ENCODE assay signal across 8 mouse cellular contexts in the genomic region with DNA sequence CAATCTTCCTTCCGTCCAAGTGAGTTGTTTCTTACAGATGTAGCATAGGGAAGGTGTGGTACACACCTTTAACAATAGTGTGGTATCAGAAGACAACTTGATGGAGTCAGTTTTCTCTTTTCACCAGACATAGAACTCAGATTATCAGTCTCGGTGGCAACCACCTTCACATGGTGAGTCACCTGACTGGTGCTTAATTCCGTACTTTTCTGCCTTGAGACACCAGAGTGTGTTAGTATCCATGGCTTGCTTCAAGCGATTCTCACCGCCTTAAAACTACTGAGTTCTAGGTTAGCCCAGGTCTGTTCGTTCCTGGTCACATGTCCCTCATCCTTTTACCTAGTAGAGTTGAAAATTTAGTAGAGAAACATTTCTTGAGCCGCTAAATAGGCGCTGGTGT. TPM values are rescaled to one million over a fixed set of nuclear protein-coding genes. Genes with fewer than 3 reads are reported as not detected.
A peak's percentile ranks its signal among the peaks of the same experiment; 100 is the strongest.
DNase-seq lines count a peak whose midpoint lies in the region; ATAC-seq and TF ChIP-seq lines count a peak whose summit lies in the region.

No protein-coding gene starts in this region.

- no peak for DNase-seq in cerebellum, adult 11-12 months
- no peak for DNase-seq in testis, postnatal 10 days (ENCODE audit: low spot score)
- no peak for DNase-seq in urinary bladder, adult 18-20 months (ENCODE audit: low spot score in 2 of 2)
- no peak for DNase-seq in urinary bladder, postnatal 36 days (ENCODE audit: low spot score in 2 of 2)

- H3K27me3 ChIP-seq in testis, adult 2 months (ENCODE audit: control insufficient read depth, insufficient read depth, low read length), result no peaks in the 10 kb centered on the region
- no peaks in the 10 kb centered on the region for H3K27me3 ChIP-seq in limb, embryonic 15.5 days
- H3K27me3 ChIP-seq in stomach, embryonic 16.5 days (ENCODE audit: control insufficient read depth, insufficient read depth, low read length), result no peaks in the 10 kb centered on the region

- H3K4me1 ChIP-seq in testis, adult 2 months (ENCODE audit: control insufficient read depth, insufficient read depth, low read length), result peaks cover 13% of the 10 kb centered on the region
- H3K4me1 ChIP-seq in limb, embryonic 15.5 days, result peaks cover 26% of the 10 kb centered on the region
- peaks cover 15% of the 10 kb centered on the region for H3K4me1 ChIP-seq in stomach, embryonic 16.5 days (ENCODE audit: control insufficient read depth, insufficient read depth, low read length)

- WGBS in limb, embryonic 15.5 days, result 7% methylated on average over 8 of the region's 8 CpGs
- 12% methylated on average over 8 of the region's 8 CpGs for WGBS in stomach, embryonic 16.5 days

- H3K36me3 ChIP-seq in testis, adult 2 months (ENCODE audit: control insufficient read depth, insufficient read depth, low read length), result no peaks in the 10 kb centered on the region
- H3K36me3 ChIP-seq in limb, embryonic 15.5 days, result peaks cover 31% of the 10 kb centered on the region
- no peaks in the 10 kb centered on the region for H3K36me3 ChIP-seq in stomach, embryonic 16.5 days (ENCODE audit: control insufficient read depth, insufficient read depth, low read length)

- H3K4me2 ChIP-seq in limb, embryonic 15.5 days, result peak overlapping the region; percentile 78
- peak overlapping the region; percentile 92 for H3K4me2 ChIP-seq in stomach, embryonic 16.5 days (ENCODE audit: low read depth, low read length)

- H3K9ac ChIP-seq in limb, embryonic 15.5 days, result peak overlapping the region; percentile 38; the same call in 1 of the 2 replicates
- H3K9ac ChIP-seq in stomach, embryonic 16.5 days (ENCODE audit: low read length), result peak overlapping the region; percentile 87

- H3K9me3 ChIP-seq in limb, embryonic 15.5 days, result no peaks in the 10 kb centered on the region
- no peaks in the 10 kb centered on the region for H3K9me3 ChIP-seq in stomach, embryonic 16.5 days (replicated peaks; ENCODE audit: control insufficient read depth, low read length)

- peak overlapping the region; percentile 65 for H3K27ac ChIP-seq in testis, adult 2 months (ENCODE audit: control insufficient read depth, insufficient read depth, low read depth, low read length)
- H3K27ac ChIP-seq in limb, embryonic 15.5 days, result no peak overlapping the region
- H3K27ac ChIP-seq in stomach, embryonic 16.5 days (ENCODE audit: low read length), result peak overlapping the region; percentile 70

- peak; percentile 27; the same call in 1 of the 2 replicates for ATAC-seq in cerebellum, adult (ENCODE audit: insufficient number of reproducible peaks, low FRiP score, low TSS enrichment)
- no peak for ATAC-seq in limb, embryonic 15.5 days (ENCODE audit: insufficient number of reproducible peaks, low FRiP score, low TSS enrichment, low read depth)
- 0 out of 2 replicates have a peak, but pooled peaks have one; percentile 15 for ATAC-seq in stomach, embryonic 16.5 days (ENCODE audit: insufficient read depth, low FRiP score)

- TF ChIP-seq CTCF in testis, adult 2 months (IDR thresholded peaks at IDR 0.05; ENCODE audit: control insufficient read depth, insufficient read depth, insufficient replicate concordance, low read depth, low read length), result no peak

- peak overlapping the region; percentile 99 for H3K4me3 ChIP-seq in testis, adult 2 months (ENCODE audit: control insufficient read depth, low read depth, low read length)
- H3K4me3 ChIP-seq in limb, embryonic 15.5 days, result peak overlapping the region; percentile 86
- H3K4me3 ChIP-seq in stomach, embryonic 16.5 days (replicated peaks; ENCODE audit: low read length), result peak overlapping the region; percentile 90

- TF ChIP-seq POLR2A in testis, adult 2 months (IDR thresholded peaks at IDR 0.05; ENCODE audit: control insufficient read depth, low read depth, low read length), result no peak

RNA-seq across cellular contexts. Expression of a gene that starts 0.4 kb away (rescaled TPM):
- polyA plus RNA-seq in testis, adult 2 months (2012; rRNA removed), result 9.1 and 12.4 TPM in 2 replicates
- 37.7 and 39.5 TPM in 2 replicates for polyA plus RNA-seq in limb, embryonic 15.5 days (2015; fragmentation: Nextera tagmentation; extraction: Ambion mirVana)
- polyA plus RNA-seq in stomach, embryonic 16.5 days (2015; fragmentation: Nextera tagmentation; extraction: Ambion mirVana), result 21.8 and 23.9 TPM in 2 replicates

RNA-seq across cellular contexts. Expression of a gene that starts 8.8 kb away (rescaled TPM):
- 184 and 194 TPM in 2 replicates for polyA plus RNA-seq in testis, adult 2 months (2012; rRNA removed)
- polyA plus RNA-seq in limb, embryonic 15.5 days (2015; fragmentation: Nextera tagmentation; extraction: Ambion mirVana), result 97.2 and 98.2 TPM in 2 replicates
- polyA plus RNA-seq in stomach, embryonic 16.5 days (2015; fragmentation: Nextera tagmentation; extraction: Ambion mirVana), result 81.7 and 81.9 TPM in 2 replicates

RNA-seq across cellular contexts. Expression of a gene that starts 29.5 kb away (rescaled TPM):
- 108 and 117 TPM in 2 replicates for polyA plus RNA-seq in testis, adult 2 months (2012; rRNA removed)
- 0.14 and 0.26 TPM in 2 replicates for polyA plus RNA-seq in limb, embryonic 15.5 days (2015; fragmentation: Nextera tagmentation; extraction: Ambion mirVana)
- polyA plus RNA-seq in stomach, embryonic 16.5 days (2015; fragmentation: Nextera tagmentation; extraction: Ambion mirVana), result 0.13 TPM in 1 of 2 replicates, not detected in the other

RNA-seq across cellular contexts. Expression of a gene that starts 38.1 kb away (rescaled TPM):
- polyA plus RNA-seq in testis, adult 2 months (2012; rRNA removed), result 5.0 and 16.5 TPM in 2 replicates
- polyA plus RNA-seq in limb, embryonic 15.5 days (2015; fragmentation: Nextera tagmentation; extraction: Ambion mirVana), result 32.4 and 37.2 TPM in 2 replicates
- polyA plus RNA-seq in stomach, embryonic 16.5 days (2015; fragmentation: Nextera tagmentation; extraction: Ambion mirVana), result 13.1 and 17.1 TPM in 2 replicates

RNA-seq across cellular contexts. Expression of a gene that starts 45.3 kb away (rescaled TPM):
- 0.46 and 0.52 TPM in 2 replicates for polyA plus RNA-seq in testis, adult 2 months (2012; rRNA removed)
- 0.99 and 1.8 TPM in 2 replicates for polyA plus RNA-seq in limb, embryonic 15.5 days (2015; fragmentation: Nextera tagmentation; extraction: Ambion mirVana)
- polyA plus RNA-seq in stomach, embryonic 16.5 days (2015; fragmentation: Nextera tagmentation; extraction: Ambion mirVana), result 0.24 and 0.58 TPM in 2 replicates

Comparison
In these comparisons a context has a peak if more than half of its experiments do, and no peak if none do; other contexts are left out.
1. RNA of a gene that starts 29.5 kb away (polyA plus RNA-seq): 108 to 117 TPM in testis, adult 2 months; 0.14 to 0.26 TPM in limb, embryonic 15.5 days and 0.13 TPM in stomach, embryonic 16.5 days; every median in the first group is over 10 times any median in the second.
2. Peak in every context shown above with its lines, with median percentiles within 50 percentile points of each other: H3K4me3 ChIP-seq.